Mouse (Mus musculus) midbrain, embryonic 12.5 days (tissue): ENCODE measurements at regions not wholly inside any gene's neighbourhood (a gene's known extent, or its start where the extent isn't known, plus 50 kb on each side); places are given as distances from the start of the nearest gene placed in this dataset.

Source experiments
- ATAC-seq: fragments of 200-750 bp; cut with Nextera tagmentation; 2 replicates; pipeline ENCODE4 v1.8.0; 2017; ENCODE audit warnings: low read depth, moderate TSS enrichment, moderate library complexity; ENCODE audit not compliant: low FRiP score
- H3K27ac ChIP-seq: fragments of 300-500 bp; sonication (generic); replicated peaks from 2 replicates; pipeline ENCODE4 v1.5.1; 2016; ENCODE audit warnings: mild to moderate bottlenecking
- H3K27me3 ChIP-seq: fragments of 300-500 bp; sonication (generic); 2 replicates; pipeline ENCODE4 v1.6.1; 2016; ENCODE audit warnings: mild to moderate bottlenecking
- H3K36me3 ChIP-seq: fragments of 300-500 bp; sonication (generic); 2 replicates; pipeline ENCODE4 v1.6.1; 2016
- H3K4me1 ChIP-seq: fragments of 300-500 bp; sonication (generic); 2 replicates; pipeline ENCODE4 v1.6.1; 2016
- H3K4me2 ChIP-seq: fragments of 300-500 bp; sonication (generic); replicated peaks from 2 replicates; pipeline ENCODE4 v1.6.1; 2016; ENCODE audit warnings: mild to moderate bottlenecking, moderate library complexity
- H3K4me3 ChIP-seq: fragments of 300-500 bp; sonication (generic); 2 replicates; pipeline ENCODE4 v1.5.1; 2016; ENCODE audit warnings: mild to moderate bottlenecking
- H3K9ac ChIP-seq: fragments of 300-500 bp; sonication (generic); replicated peaks from 2 replicates; pipeline ENCODE4 v1.6.1; 2016; ENCODE audit warnings: mild to moderate bottlenecking, moderate library complexity
- H3K9me3 ChIP-seq: fragments of 300-500 bp; sonication (generic); 2 replicates; pipeline ENCODE4 v1.6.1; 2016; ENCODE audit warnings: mild to moderate bottlenecking
- WGBS: fragments of 180-500 bp; shearing (Covaris S2); methylation state at CpG from one replicate; pipeline ENCODE4 v1.1.7; 2016; 5-methylcytosine and 5-hydroxymethylcytosine counted together

DNA sequence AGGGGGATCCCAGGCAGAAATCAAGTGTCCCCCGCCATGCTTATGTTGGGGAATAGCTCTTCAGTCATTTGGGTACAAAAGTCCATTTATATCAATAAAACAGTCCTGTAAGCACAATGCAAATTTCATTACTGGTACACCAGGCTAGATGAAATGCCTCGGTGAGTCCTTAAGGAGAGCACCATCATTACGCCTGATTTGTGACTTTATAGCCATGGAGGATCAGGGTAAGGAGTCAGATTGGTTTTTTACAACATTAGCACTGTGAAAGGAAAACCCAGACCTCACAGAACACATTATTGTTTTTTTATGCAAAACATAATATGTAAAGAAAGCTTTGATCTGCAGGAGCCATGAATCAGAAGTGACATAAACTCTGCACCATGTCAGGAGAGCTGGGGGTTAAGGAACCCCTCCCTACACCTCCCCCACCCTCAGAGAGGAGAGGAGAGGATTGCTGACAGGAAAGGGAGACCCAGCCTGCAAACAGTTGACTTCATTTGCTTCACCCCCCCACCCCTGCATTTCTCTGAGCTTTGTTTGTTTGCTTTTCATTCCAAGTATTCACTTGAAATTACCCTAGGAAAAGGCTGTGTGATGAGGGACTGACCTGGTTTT is 2756.6 kb upstream of the Lrrc6 start:
- no peak for ATAC-seq
- WGBS = 70% methylated on average over 3 of the region's 3 CpGs
- no peaks in the 10 kb centered on the region for H3K36me3 ChIP-seq
- H3K27ac ChIP-seq = no peak overlapping the region
- no peaks in the 10 kb centered on the region for H3K9me3 ChIP-seq
- no peaks in the 10 kb centered on the region for H3K4me1 ChIP-seq
- no peak overlapping the region for H3K4me3 ChIP-seq
- H3K27me3 ChIP-seq = no peaks in the 10 kb centered on the region
- no peak overlapping the region for H3K9ac ChIP-seq
- H3K4me2 ChIP-seq = no peak overlapping the region

DNA sequence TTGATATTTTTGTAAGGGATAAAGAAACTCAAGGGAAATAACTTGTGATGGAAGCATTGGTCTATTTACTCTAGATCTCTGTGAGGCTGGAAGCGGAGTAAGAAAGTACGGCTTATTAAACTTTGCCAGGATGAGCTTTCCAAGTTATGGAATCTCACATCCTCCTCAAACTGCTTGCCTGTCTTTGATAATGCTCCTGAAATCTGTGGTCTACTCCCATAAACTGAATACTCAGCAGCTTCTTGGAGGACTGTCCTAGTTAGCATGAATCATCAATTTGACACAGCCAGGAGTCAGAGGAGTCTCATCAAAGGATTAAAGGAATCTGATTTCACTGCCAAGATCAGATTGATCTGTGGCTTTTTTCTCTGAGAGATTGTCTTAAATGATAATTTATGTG is 2753.0 kb upstream of the Lrrc6 start:
- no peak overlapping the region for H3K4me3 ChIP-seq
- no peaks in the 10 kb centered on the region for H3K36me3 ChIP-seq
- H3K9ac ChIP-seq = no peak overlapping the region
- no peaks in the 10 kb centered on the region for H3K4me1 ChIP-seq
- H3K27me3 ChIP-seq = no peaks in the 10 kb centered on the region
- ATAC-seq = no peak
- 98% methylated on average over 2 of the region's 2 CpGs for WGBS
- no peak overlapping the region for H3K4me2 ChIP-seq
- no peak overlapping the region for H3K27ac ChIP-seq
- no peaks in the 10 kb centered on the region for H3K9me3 ChIP-seq

DNA sequence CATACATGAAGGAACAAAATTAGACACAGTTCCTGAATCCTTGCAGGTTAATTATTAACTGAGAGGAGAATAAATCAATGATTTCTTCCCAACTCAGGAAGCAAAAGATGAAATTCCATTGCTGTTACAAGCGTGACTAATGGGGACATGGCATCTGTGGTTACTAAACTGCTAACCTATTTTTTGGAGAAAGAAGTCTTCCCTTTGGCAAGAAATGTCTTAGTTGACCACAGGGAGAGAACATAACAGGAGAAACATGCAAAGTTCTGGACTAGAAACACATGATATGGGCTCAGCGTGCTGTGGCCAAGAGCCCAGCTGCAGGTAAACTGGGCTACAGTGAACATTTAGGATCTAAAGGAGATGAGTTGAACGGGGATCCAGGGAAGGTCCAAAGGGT is 2751.4 kb upstream of the Lrrc6 start:
- Histone ChIP-seq H3K9ac (no peak overlapping the region), H3K4me3 (no peak overlapping the region), H3K27me3 (no peaks in the 10 kb centered on the region), H3K9me3 (no peaks in the 10 kb centered on the region), H3K27ac (no peak overlapping the region), H3K4me1 (no peaks in the 10 kb centered on the region), H3K4me2 (no peak overlapping the region), H3K36me3 (no peaks in the 10 kb centered on the region)
- WGBS = 87% methylated on average over 3 of the region's 3 CpGs
- no peak for ATAC-seq

DNA sequence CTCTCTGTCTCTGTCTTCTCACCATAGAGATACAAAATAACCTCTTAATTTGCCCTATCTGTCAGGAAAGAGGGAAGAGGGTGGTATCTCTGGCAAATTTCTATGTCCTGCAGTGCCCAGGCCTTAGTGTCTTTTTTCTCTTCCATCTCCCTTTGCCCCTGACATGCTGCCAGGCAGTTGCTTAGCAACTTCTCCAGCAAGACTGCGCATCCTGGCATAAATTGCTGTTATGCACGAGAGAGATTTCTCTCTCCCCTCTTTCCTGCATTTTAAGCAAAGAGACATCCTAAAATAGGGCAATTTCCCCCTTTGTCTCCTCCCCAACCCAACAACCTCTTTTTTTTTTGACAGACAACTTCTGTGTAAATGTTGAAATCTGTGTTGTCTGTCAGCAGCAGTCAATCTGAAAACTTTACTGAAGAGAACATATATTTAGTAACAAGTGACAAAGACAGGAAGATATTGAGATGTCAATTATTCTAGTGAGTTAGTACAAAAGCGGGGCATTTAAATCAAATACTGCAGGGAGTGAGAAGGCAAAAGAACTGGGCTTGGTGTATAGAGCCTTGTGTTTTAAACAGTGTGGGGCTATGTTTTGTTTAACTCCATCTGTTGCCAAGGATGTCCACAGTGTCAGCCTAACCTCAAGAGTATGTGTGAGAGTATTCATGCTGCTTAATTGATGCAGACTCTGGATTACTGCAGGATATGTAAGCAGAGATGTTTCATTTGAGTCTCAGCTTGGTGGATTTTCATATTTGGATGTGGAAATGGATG is 2745.7 kb upstream of the Lrrc6 start:
- no peak for ATAC-seq
- H3K4me1 ChIP-seq = no peaks in the 10 kb centered on the region
- WGBS = 60% methylated on average over 3 of the region's 3 CpGs
- H3K27me3 ChIP-seq = no peaks in the 10 kb centered on the region
- H3K9me3 ChIP-seq = no peaks in the 10 kb centered on the region
- no peak overlapping the region for H3K9ac ChIP-seq
- no peak overlapping the region for H3K27ac ChIP-seq
- H3K4me2 ChIP-seq = no peak overlapping the region
- no peak overlapping the region for H3K4me3 ChIP-seq
- no peaks in the 10 kb centered on the region for H3K36me3 ChIP-seq

DNA sequence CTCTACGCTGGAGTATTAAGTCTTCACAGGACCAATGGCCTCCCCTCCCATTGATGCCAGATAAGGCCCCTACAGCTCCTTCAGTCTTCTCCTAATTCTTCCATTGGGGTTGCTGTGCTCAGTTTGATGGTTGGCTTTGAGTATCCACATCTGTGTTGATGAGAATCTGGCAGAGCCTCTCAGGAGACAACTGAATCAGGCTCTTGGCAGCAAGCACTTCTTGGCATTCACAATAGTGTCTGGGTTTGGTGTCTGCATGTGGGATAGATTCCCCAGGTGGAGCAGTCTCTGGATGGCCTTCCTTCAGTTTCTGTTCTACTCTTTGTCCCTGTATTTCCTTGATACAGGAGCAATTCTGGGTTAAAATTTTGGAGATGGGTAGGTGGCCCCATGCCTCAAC is 2734.6 kb upstream of the Lrrc6 start:
- Histone ChIP-seq H3K36me3 (no peaks in the 10 kb centered on the region), H3K4me2 (no peak overlapping the region), H3K27me3 (no peaks in the 10 kb centered on the region), H3K27ac (no peak overlapping the region), H3K9ac (no peak overlapping the region), H3K4me1 (no peaks in the 10 kb centered on the region), H3K4me3 (no peak overlapping the region), H3K9me3 (no peaks in the 10 kb centered on the region)
- ATAC-seq = no peak
- 91% methylated on average over 1 of the region's 1 CpGs for WGBS

DNA sequence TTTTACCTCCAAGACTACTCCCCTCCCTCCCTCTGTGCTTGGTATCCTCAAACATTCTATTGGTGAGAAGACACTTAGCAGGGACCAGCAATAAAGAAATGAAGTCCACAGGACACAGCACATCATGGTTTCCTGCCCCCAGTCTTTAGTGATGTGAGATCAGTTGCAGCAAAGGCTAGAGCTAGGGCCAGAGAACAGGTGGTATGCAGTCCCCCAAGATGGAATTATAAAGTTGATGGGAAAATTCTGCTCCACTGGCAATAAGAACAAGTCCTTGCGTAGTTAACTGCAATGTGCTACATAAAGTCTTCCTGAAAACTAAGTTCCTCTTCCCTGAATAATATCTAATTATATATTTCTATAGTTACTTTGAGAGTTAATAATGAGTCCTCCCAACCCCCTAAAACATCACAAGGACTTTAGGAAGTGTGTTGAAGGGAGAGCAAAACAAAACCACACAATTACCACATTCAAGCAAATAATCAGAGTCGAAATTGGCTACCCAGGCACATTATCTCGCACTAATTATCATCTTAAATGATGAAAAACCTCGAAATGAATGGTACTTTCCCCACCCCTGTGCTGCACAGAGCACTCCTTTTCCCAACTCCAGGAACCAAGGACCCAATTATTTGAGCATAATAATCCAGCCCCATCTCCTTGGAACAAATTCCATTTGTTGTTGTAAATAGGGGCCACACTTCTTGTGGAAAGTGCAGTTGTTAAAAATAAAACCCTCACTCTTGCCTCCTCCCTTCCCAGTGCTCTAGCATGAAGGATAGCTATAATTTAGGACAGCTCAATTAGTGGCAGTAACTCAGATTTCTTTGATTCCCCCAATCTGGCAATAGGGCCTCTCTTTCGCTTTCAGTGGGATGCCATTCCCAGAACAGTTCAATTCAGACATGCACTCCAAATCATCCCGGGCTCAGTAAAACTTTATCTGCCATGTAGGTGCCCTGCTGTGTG is 2724.2 kb upstream of the Lrrc6 start:
- no peak overlapping the region for H3K4me3 ChIP-seq
- H3K4me1 ChIP-seq = peaks cover 8% of the 10 kb centered on the region; the same call in 1 of the 2 replicates
- no peak overlapping the region for H3K4me2 ChIP-seq
- no peaks in the 10 kb centered on the region for H3K27me3 ChIP-seq
- no peak overlapping the region for H3K27ac ChIP-seq
- WGBS = 71% methylated on average over 6 of the region's 6 CpGs
- ATAC-seq = no peak
- H3K9ac ChIP-seq = no peak overlapping the region
- H3K9me3 ChIP-seq = no peaks in the 10 kb centered on the region
- no peaks in the 10 kb centered on the region for H3K36me3 ChIP-seq

DNA sequence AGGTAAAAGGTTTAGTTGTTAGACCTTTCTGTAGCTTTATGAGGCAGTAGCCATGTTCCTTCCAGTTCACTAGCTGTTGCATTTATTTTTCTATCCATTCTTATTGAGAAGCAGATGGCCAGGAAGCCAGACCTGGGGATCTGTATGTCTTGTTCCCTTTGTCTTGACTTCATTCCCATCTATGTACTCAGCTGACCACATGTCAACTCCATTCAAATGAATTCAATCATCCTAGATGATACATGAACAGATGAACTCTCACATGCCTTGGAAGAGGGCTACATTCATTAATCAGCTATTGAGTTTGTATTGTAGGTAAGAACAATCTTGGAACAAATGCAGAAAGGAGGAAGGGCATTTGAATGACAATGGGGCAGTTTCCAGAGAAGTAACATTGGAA is 2722.7 kb upstream of the Lrrc6 start:
- Histone ChIP-seq H3K36me3 (no peaks in the 10 kb centered on the region), H3K4me1 (peaks cover 8% of the 10 kb centered on the region; the same call in 1 of the 2 replicates), H3K27me3 (no peaks in the 10 kb centered on the region), H3K9me3 (no peaks in the 10 kb centered on the region), H3K9ac (no peak overlapping the region), H3K4me3 (no peak overlapping the region), H3K27ac (no peak overlapping the region), H3K4me2 (no peak overlapping the region)
- ATAC-seq = no peak

DNA sequence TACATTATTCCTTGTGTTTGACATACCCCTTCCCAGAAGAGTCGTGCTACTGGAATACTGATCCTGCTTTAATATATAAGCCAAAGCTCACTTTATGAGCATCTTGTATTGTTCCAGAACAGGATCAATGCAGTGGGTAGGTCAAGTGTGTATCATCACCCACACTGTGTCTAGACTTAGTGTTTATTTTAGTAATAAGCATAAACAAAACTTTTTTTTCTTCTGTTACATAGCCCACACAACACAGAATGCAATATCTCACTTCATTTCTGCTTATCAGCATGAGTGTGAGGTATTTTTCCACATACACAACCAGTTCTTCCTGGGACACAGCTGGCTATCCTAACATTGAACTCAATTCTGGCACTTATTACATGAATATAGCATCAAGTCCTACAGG is 2721.7 kb upstream of the Lrrc6 start:
- Histone ChIP-seq H3K4me2 (no peak overlapping the region), H3K36me3 (no peaks in the 10 kb centered on the region), H3K27ac (no peak overlapping the region), H3K4me3 (no peak overlapping the region), H3K9me3 (no peaks in the 10 kb centered on the region), H3K9ac (no peak overlapping the region), H3K4me1 (peaks cover 8% of the 10 kb centered on the region; the same call in 1 of the 2 replicates), H3K27me3 (no peaks in the 10 kb centered on the region)
- 87% methylated on average over 1 of the region's 1 CpGs for WGBS
- no peak for ATAC-seq
